Comparison of ENCODE assay signal across 10 mouse cellular contexts in the genomic region with DNA sequence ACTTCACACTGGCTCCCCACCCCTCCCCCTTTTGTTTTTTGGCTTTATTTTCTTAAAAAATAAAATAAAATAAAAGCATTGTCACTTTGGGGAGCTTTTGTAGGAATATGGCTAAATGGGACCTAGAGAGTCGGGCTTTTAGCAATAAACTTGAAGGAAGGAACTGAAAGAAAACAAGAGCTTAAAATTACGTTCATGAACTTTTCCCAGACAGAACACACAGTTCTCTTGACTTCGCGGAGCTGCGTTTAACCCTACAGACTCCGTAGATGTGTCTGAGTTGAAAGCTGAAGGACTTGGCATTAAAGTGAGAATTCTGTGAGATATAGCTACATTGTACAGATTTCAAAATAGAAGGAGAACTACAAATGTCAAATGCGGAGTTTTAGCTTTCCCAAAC.
DNase-seq lines count a peak whose midpoint lies in the region; ATAC-seq lines count a peak whose summit lies in the region.
"Had no signal": no experiment of that assay in that cellular context is flagged by ENCODE, and none has a peak within 500 bp of the region (broad histone marks: within the 10 kb centered on the region; RNA-seq: fewer than 3 reads in every experiment).

No protein-coding gene starts in this region.

- no peaks in the 10 kb centered on the region for H3K36me3 ChIP-seq in heart, embryonic 14.5 days (ENCODE audit: control insufficient read depth, insufficient read depth, low read length)
- no peaks in the 10 kb centered on the region for H3K36me3 ChIP-seq in intestine, embryonic 15.5 days
- no peaks in the 10 kb centered on the region for H3K36me3 ChIP-seq in stomach, embryonic 16.5 days (ENCODE audit: control insufficient read depth, insufficient read depth, low read length)

- no peaks in the 10 kb centered on the region for H3K27me3 ChIP-seq in heart, embryonic 14.5 days (ENCODE audit: control insufficient read depth, insufficient read depth, low read length)
- no peaks in the 10 kb centered on the region for H3K27me3 ChIP-seq in intestine, embryonic 15.5 days (replicated peaks)
- H3K27me3 ChIP-seq in stomach, embryonic 16.5 days (ENCODE audit: control insufficient read depth, insufficient read depth, low read length): no peaks in the 10 kb centered on the region

- WGBS in heart, embryonic 14.5 days: 55% methylated on average over 7 of the region's 7 CpGs
- 34% methylated on average over 7 of the region's 7 CpGs for WGBS in intestine, embryonic 15.5 days
- whole genome bisulfite sequencing in stomach, embryonic 16.5 days: 36% methylated on average over 7 of the region's 7 CpGs

- peak overlapping the region; percentile 60 for H3K9ac ChIP-seq in heart, embryonic 14.5 days (ENCODE audit: low read length)
- no peak overlapping the region for H3K9ac ChIP-seq in intestine, embryonic 15.5 days
- peak overlapping the region; percentile 46 for H3K9ac ChIP-seq in stomach, embryonic 16.5 days (ENCODE audit: low read length)

- no peak for ATAC-seq in heart, embryonic 14.5 days (ENCODE audit: insufficient number of reproducible peaks, insufficient read depth, low FRiP score, low read depth)
- ATAC-seq in intestine, embryonic 15.5 days: no peak
- no peak for ATAC-seq in stomach, embryonic 16.5 days (ENCODE audit: insufficient read depth, low FRiP score)
- no peak for ATAC-seq in CD4-positive, CD25-positive, alpha-beta regulatory T cell, adult 4 months

- H3K4me3 ChIP-seq in heart, embryonic 14.5 days (ENCODE audit: control insufficient read depth in 1 of 2, insufficient read depth in 1 of 2, low read depth in 1 of 2, low read length in 2 of 2): peak overlapping the region; percentile 25 to 28; a peak in 3 of 4 replicates
- peak overlapping the region; percentile 17 for H3K4me3 ChIP-seq in intestine, embryonic 15.5 days (replicated peaks)
- H3K4me3 ChIP-seq in stomach, embryonic 16.5 days (replicated peaks; ENCODE audit: low read length): peak overlapping the region; percentile 31
- H3K4me3 ChIP-seq: erythroblast, embryonic 14.5 days had no signal

- H3K4me1 ChIP-seq in heart, embryonic 14.5 days (ENCODE audit: control insufficient read depth in 2 of 2, insufficient read depth in 2 of 2, low read length in 2 of 2): peaks cover 19 to 51% of the 10 kb centered on the region in 2 experiments
- peaks cover 13% of the 10 kb centered on the region for H3K4me1 ChIP-seq in intestine, embryonic 15.5 days (replicated peaks)
- H3K4me1 ChIP-seq in stomach, embryonic 16.5 days (ENCODE audit: control insufficient read depth, insufficient read depth, low read length): peaks cover 26% of the 10 kb centered on the region

- H3K27ac ChIP-seq in heart, embryonic 14.5 days (replicated peaks in 1 of 2; ENCODE audit: control insufficient read depth in 1 of 2, insufficient read depth in 1 of 2, low read depth in 2 of 2, low read length in 2 of 2): peak overlapping the region; percentile 82 to 94
- peak overlapping the region; percentile 92 for H3K27ac ChIP-seq in intestine, embryonic 15.5 days
- H3K27ac ChIP-seq in stomach, embryonic 16.5 days (ENCODE audit: low read length): peak overlapping the region; percentile 94

- no peaks in the 10 kb centered on the region for H3K9me3 ChIP-seq in heart, embryonic 14.5 days (ENCODE audit: control insufficient read depth, low read length)
- no peaks in the 10 kb centered on the region for H3K9me3 ChIP-seq in intestine, embryonic 15.5 days
- no peaks in the 10 kb centered on the region for H3K9me3 ChIP-seq in stomach, embryonic 16.5 days (replicated peaks; ENCODE audit: control insufficient read depth, low read length)

- DNase-seq in heart, adult 9 months (ENCODE audit: low spot score in 2 of 2): no peak
- peak; percentile 21 for DNase-seq in lung, postnatal 25 days (ENCODE audit: low spot score)
- DNase-seq in lung, postnatal 14 days: no peak
- DNase-seq in urinary bladder, postnatal 14 days (ENCODE audit: low spot score): no peak
- DNase-seq: thymus, postnatal 25 days had no signal

- peak overlapping the region; percentile 67 for H3K4me2 ChIP-seq in heart, embryonic 14.5 days (ENCODE audit: low read length)
- H3K4me2 ChIP-seq in intestine, embryonic 15.5 days (replicated peaks): peak overlapping the region; percentile 56
- peak overlapping the region; percentile 55 for H3K4me2 ChIP-seq in stomach, embryonic 16.5 days (ENCODE audit: low read depth, low read length)
